Mouse (Mus musculus): ENCODE data around the gene Aqr.
"Not testable (repeated sequence)": the region's sequence is repeated elsewhere in the genome, so short reads cannot be mapped to it uniquely, and the experiment has no call there.

Aqr gene

GRCm38 (mm10) chr2:114186924-114187323 is at the start of gene Aqr:
Aqr (minus strand) TSS chr2:114187024.
- not testable (repeated sequence) for DNase-seq (ENCODE audit: low spot score in 2 of 2)

- DNase-seq (ENCODE audit: low spot score in 2 of 2) = no peak
Measured at GRCm38 (mm10) chr2:114236566-114236965, 49.7 kb upstream of the Aqr start.

GRCm38 (mm10) chr2:114235584-114235983 is 48.8 kb upstream of the Aqr start:
- DNase-seq (ENCODE audit: low spot score in 2 of 2) = no peak

GRCm38 (mm10) chr2:114231248-114231647 is 44.4 kb upstream of the Aqr start:
- DNase-seq (ENCODE audit: low spot score in 2 of 2) = no peak

GRCm38 (mm10) chr2:114228672-114229071 is 41.8 kb upstream of the Aqr start:
- no peak for DNase-seq (ENCODE audit: low spot score in 2 of 2)

- DNase-seq (ENCODE audit: low spot score in 2 of 2) = peak in 1 of 2 experiments; percentile 9
Measured at GRCm38 (mm10) chr2:114205036-114205435, 18.2 kb upstream of the Aqr start.

- DNase-seq (ENCODE audit: low spot score in 2 of 2) = no peak
Measured at GRCm38 (mm10) chr2:114201574-114201973, 14.8 kb upstream of the Aqr start.

- DNase-seq (ENCODE audit: low spot score in 2 of 2) = peak; percentile 69 to 74
Measured at GRCm38 (mm10) chr2:114200932-114201559, 14.2 kb upstream of the Aqr start, which contains the start of gene Zfp770. Zfp770 (minus strand) TSS chr2:114201469.

- DNase-seq (ENCODE audit: low spot score in 2 of 2) = no peak
Measured at GRCm38 (mm10) chr2:114196421-114196820, 9.6 kb upstream of the Aqr start.

- DNase-seq (ENCODE audit: low spot score in 2 of 2) = no peak
Measured at GRCm38 (mm10) chr2:114177802-114178733, 8.8 kb downstream of the Aqr start.

GRCm38 (mm10) chr2:114174651-114175484 is 12.0 kb downstream of the Aqr start:
- peak; percentile 64 to 79 for DNase-seq (ENCODE audit: low spot score in 2 of 2)

- no peak for DNase-seq (ENCODE audit: low spot score in 2 of 2)
Measured at GRCm38 (mm10) chr2:114173248-114173647, 13.6 kb downstream of the Aqr start.

GRCm38 (mm10) chr2:114167837-114168236 is 19.0 kb downstream of the Aqr start:
- no peak for DNase-seq (ENCODE audit: low spot score in 2 of 2)

GRCm38 (mm10) chr2:114161978-114162377 is 24.8 kb downstream of the Aqr start:
- DNase-seq (ENCODE audit: low spot score in 2 of 2) = no peak

- DNase-seq (ENCODE audit: low spot score in 2 of 2) = no peak
Measured at GRCm38 (mm10) chr2:114157345-114157744, 29.5 kb downstream of the Aqr start.

GRCm38 (mm10) chr2:114156639-114157038 is 30.2 kb downstream of the Aqr start:
- no peak for DNase-seq (ENCODE audit: low spot score in 2 of 2)

GRCm38 (mm10) chr2:114153247-114153646 is 33.6 kb downstream of the Aqr start:
- DNase-seq (ENCODE audit: low spot score in 2 of 2) = no peak

- no peak for DNase-seq (ENCODE audit: low spot score in 2 of 2)
Measured at GRCm38 (mm10) chr2:114146864-114147458, 39.9 kb downstream of the Aqr start.

- DNase-seq (ENCODE audit: low spot score in 2 of 2) = no peak
Measured at GRCm38 (mm10) chr2:114145315-114145801, 41.5 kb downstream of the Aqr start.

GRCm38 (mm10) chr2:114144915-114145314 is 41.9 kb downstream of the Aqr start:
- DNase-seq (ENCODE audit: low spot score in 2 of 2) = no peak

- DNase-seq (ENCODE audit: low spot score in 2 of 2) = no peak
Measured at GRCm38 (mm10) chr2:114143842-114144241, 43.0 kb downstream of the Aqr start.
